Mouse (Mus musculus) ES-E14 (cell line): ENCODE data around the gene Grtp1.

Experiments used
- CHD2 ChIP-seq: IDR thresholded peaks from 2 replicates; pipeline ENCODE4 v1.6.1; 2014; ENCODE audit warnings: mild to moderate bottlenecking, low read depth, low read length, inconsistent platforms
- ZNF384 ChIP-seq: IDR thresholded peaks from 2 replicates; pipeline ENCODE4 v1.6.1; 2012; ENCODE audit warnings: low read depth, low read length, inconsistent platforms

GRCm38 (mm10) chr8:13229802-13230201, 29.4 kb upstream of the Grtp1 start:
- TF ChIP-seq CHD2 = no peak
- TF ChIP-seq ZNF384 = no peak
